Mouse (Mus musculus): ENCODE measurements around the gene Gpr149.

- no peak for TF ChIP-seq CTCF (IDR thresholded peaks at IDR 0.05; ENCODE audit: borderline replicate concordance, extremely low read depth, insufficient read depth, insufficient read length)
- TF ChIP-seq POLR2A (IDR thresholded peaks at IDR 0.05; ENCODE audit: borderline replicate concordance, extremely low read depth, insufficient read depth, insufficient read length, poor library complexity, severe bottlenecking): no peak
These were observed 105.6 kb downstream of the Gpr149 start for GRCm38 (mm10) chr3:62499327-62499726.

Data from brain, embryonic 14.5 days (tissue).